In the genomic region with DNA sequence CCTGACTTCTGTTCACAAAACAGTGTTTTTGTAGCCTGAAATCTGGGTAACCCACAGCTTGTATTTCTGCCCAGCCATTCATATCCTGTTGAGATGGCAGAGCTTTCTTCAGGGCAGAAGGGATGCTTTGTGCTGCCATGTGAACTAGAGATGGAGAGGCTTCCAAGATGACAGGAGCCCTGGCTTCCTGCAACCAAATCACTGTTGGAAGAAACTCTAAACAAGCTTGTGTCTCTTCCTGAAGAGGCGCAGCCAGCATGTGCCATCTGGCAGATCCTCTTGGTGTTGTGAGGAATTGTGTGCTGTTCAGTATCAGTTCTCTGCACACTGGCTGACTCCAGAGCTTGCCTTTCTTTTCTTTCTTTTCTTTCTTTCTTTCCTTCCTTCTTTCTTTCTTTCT, we compare ENCODE assay signal across 17 mouse cellular contexts. TPM values are rescaled to one million over a fixed set of nuclear protein-coding genes. Genes with fewer than 3 reads are reported as not detected.
"Had no signal": no experiment of that assay in that cellular context is flagged by ENCODE, and none has a peak within 500 bp of the region (broad histone marks: within the 10 kb centered on the region; RNA-seq: fewer than 3 reads in every experiment).

No protein-coding gene starts in this region.

RNA-seq across cellular contexts. Expression of gene AF366264, which starts 5.1 kb away (rescaled TPM):
- polyA plus RNA-seq: kidney, embryonic 15.5 days; limb, embryonic 11.5 days; limb, embryonic 14.5 days; liver, adult 2 months; liver, embryonic 13.5 days; liver, embryonic 16.5 days; lung, adult 2 months; lung, embryonic 16.5 days; midbrain, embryonic 11.5 days; midbrain, embryonic 14.5 days; midbrain, postnatal 0 days; neural tube, embryonic 11.5 days; neural tube, embryonic 14.5 days; small intestine, adult 2 months; spleen, adult 2 months; stomach, embryonic 16.5 days; urinary bladder, adult 2 months had no signal
